Mouse (Mus musculus) spleen, adult 12 weeks (tissue): ENCODE measurements around the gene Gm20738.
"Not testable (repeated sequence)": the region's sequence is repeated elsewhere in the genome, so short reads cannot be mapped to it uniquely, and the experiment has no call there.

Source experiments
- DNase-seq: peaks from one replicate; pipeline ENCODE4 v3.0.0; 2022; ENCODE audit warnings: low spot score

Gm20738 gene

GRCm38 (mm10) chrY:37957511-37957910, at the start of gene Gm20738:
TSS of gene Gm20738 (plus strand) at chrY:37957811.
- not testable (repeated sequence) for DNase-seq
